ENCODE assay signal across 41 mouse cellular contexts in the genomic region with DNA sequence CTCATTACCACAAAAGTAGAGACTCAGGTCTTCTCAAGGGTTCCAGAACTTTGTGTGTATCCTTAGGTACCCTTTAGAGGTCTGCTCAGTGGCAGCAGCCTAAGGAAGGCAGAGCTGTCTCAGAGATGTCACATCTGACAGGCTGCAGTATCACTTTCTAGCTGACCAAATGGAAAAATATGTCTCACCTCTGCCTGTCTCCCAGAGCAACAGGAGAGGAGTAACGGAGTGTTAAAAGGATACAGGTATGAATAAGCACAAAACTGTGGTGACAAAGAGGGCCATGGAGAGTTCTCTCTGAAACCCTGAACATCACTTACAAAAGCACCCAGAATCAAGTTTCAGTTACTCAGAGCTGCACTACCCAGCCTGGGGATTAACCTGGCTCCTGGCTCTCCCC. TPM values are rescaled to one million over a fixed set of nuclear protein-coding genes. Genes with fewer than 3 reads are reported as not detected.
"Had no signal": no experiment of that assay in that cellular context is flagged by ENCODE, and none has a peak within 500 bp of the region (broad histone marks: within the 10 kb centered on the region; RNA-seq: fewer than 3 reads in every experiment).

No protein-coding gene starts in this region.

- ATAC-seq: hindbrain, embryonic 16.5 days; hindbrain, postnatal 0 days; inflammation-experienced regulatory T-cells, adult 6 months; intestine, embryonic 15.5 days; intestine, embryonic 16.5 days; intestine, postnatal 0 days had no signal

- H3K27ac ChIP-seq: heart, embryonic 10.5 days; heart, embryonic 13.5 days; heart, embryonic 15.5 days; hindbrain, embryonic 10.5 days; hindbrain, embryonic 12.5 days; hindbrain, embryonic 13.5 days; hindbrain, embryonic 14.5 days; hindbrain, embryonic 15.5 days; hindbrain, postnatal 0 days; intestine, embryonic 15.5 days; kidney, embryonic 15.5 days; kidney, postnatal 0 days; layer of hippocampus, adult 2 months; left cerebral cortex, adult 2 months had no signal

- H3K4me3 ChIP-seq: heart, embryonic 10.5 days; heart, embryonic 12.5 days; heart, embryonic 13.5 days; heart, embryonic 15.5 days; hindbrain, embryonic 10.5 days; hindbrain, embryonic 12.5 days; hindbrain, embryonic 13.5 days; hindbrain, embryonic 15.5 days; intestine, embryonic 15.5 days; kidney, embryonic 15.5 days; layer of hippocampus, adult 2 months; left cerebral cortex, adult 2 months had no signal

- H3K27me3 ChIP-seq: heart, embryonic 12.5 days; heart, embryonic 13.5 days; heart, embryonic 15.5 days; hindbrain, embryonic 12.5 days; hindbrain, embryonic 13.5 days; hindbrain, embryonic 15.5 days; intestine, embryonic 15.5 days; kidney, embryonic 15.5 days had no signal

- H3K9me3 ChIP-seq: heart, embryonic 10.5 days; heart, embryonic 12.5 days; heart, embryonic 13.5 days; heart, embryonic 15.5 days; hindbrain, embryonic 10.5 days; hindbrain, embryonic 12.5 days; hindbrain, embryonic 13.5 days; hindbrain, embryonic 15.5 days; intestine, embryonic 15.5 days; kidney, embryonic 15.5 days had no signal

- H3K36me3 ChIP-seq: heart, embryonic 10.5 days; heart, embryonic 15.5 days; hindbrain, embryonic 10.5 days; hindbrain, embryonic 12.5 days; hindbrain, embryonic 13.5 days; hindbrain, embryonic 15.5 days; intestine, embryonic 15.5 days; kidney, embryonic 15.5 days had no signal

- H3K9ac ChIP-seq: heart, embryonic 12.5 days; heart, embryonic 13.5 days; heart, embryonic 15.5 days; hindbrain, embryonic 12.5 days; hindbrain, embryonic 13.5 days; hindbrain, embryonic 14.5 days; hindbrain, embryonic 15.5 days; intestine, embryonic 15.5 days; kidney, embryonic 15.5 days had no signal

- H3K4me1 ChIP-seq: intestine, embryonic 15.5 days had no signal

- H3K4me2 ChIP-seq: heart, embryonic 11.5 days; heart, embryonic 12.5 days; heart, embryonic 13.5 days; heart, embryonic 15.5 days; hindbrain, embryonic 12.5 days; hindbrain, embryonic 13.5 days; hindbrain, embryonic 14.5 days; hindbrain, embryonic 15.5 days; intestine, embryonic 15.5 days; kidney, embryonic 15.5 days had no signal

- DNase-seq: heart, postnatal 10 days; heart, postnatal 14 days; heart, postnatal 36 days; heart, postnatal 4 days; kidney, adult 11 months; kidney, adult 18-20 months; kidney, adult 2 months; kidney, adult 8-10 months; kidney, adult 9 months; kidney, postnatal 10 days; kidney, postnatal 14 days; kidney, postnatal 25 days; kidney, postnatal 36 days; kidney, postnatal 4 days; layer of hippocampus, adult 9-11 months had no signal

RNA-seq across cellular contexts. Expression of a gene that starts 32.7 kb away (rescaled TPM):
- total RNA-seq: heart, postnatal 10 days; heart, postnatal 25 days; heart, postnatal 36 days; heart, postnatal 4 days; hematopoietic stem cell, adult 5-6 weeks had no signal
- polyA plus RNA-seq: heart, embryonic 11.5 days; heart, embryonic 12.5 days; heart, embryonic 13.5 days; heart, embryonic 14.5 days; heart, embryonic 15.5 days; heart, postnatal 0 days; inflammation-experienced regulatory T-cells, adult 6 months; kidney, embryonic 14.5 days; kidney, embryonic 16.5 days; kidney, postnatal 0 days had no signal
